Mouse (Mus musculus) hindbrain, embryonic 10.5 days (tissue): ENCODE results near the gene Ppp1r26. TPM values are rescaled to one million over a fixed set of nuclear protein-coding genes. Genes with fewer than 3 reads are reported as not detected.

Source experiments
- DNase-seq: peaks from one replicate; pipeline ENCODE4 v3.0.0-alpha.2; 2017; ENCODE audit warnings: low spot score
- H3K27ac ChIP-seq: fragments of 300-500 bp; sonication (generic); 2 replicates; pipeline ENCODE4 v1.5.1; 2016; ENCODE audit warnings: mild to moderate bottlenecking, moderate library complexity
- H3K27me3 ChIP-seq: fragments of 300-500 bp; sonication (generic); 2 replicates; pipeline ENCODE4 v1.6.1; 2016; ENCODE audit warnings: mild to moderate bottlenecking; ENCODE audit not compliant: poor library complexity, insufficient read depth, severe bottlenecking
- H3K36me3 ChIP-seq: fragments of 300-500 bp; sonication (generic); 2 replicates; pipeline ENCODE4 v1.6.1; 2016; ENCODE audit warnings: mild to moderate bottlenecking, moderate library complexity
- H3K4me1 ChIP-seq: fragments of 300-500 bp; sonication (generic); replicated peaks from 2 replicates; pipeline ENCODE4 v1.6.1; 2016; ENCODE audit warnings: mild to moderate bottlenecking
- H3K4me3 ChIP-seq: fragments of 300-500 bp; sonication (generic); 2 replicates; pipeline ENCODE4 v1.5.1; 2016; ENCODE audit warnings: mild to moderate bottlenecking, moderate library complexity
- H3K9me3 ChIP-seq: fragments of 300-500 bp; sonication (generic); 2 replicates; pipeline ENCODE4 v1.6.1; 2016; ENCODE audit warnings: mild to moderate bottlenecking, moderate library complexity
- WGBS: fragments of 180-500 bp; shearing (Covaris S2); methylation state at CpG from one replicate; pipeline ENCODE4 v1.1.7; 2016; 5-methylcytosine and 5-hydroxymethylcytosine counted together
- polyA plus RNA-seq: library from polyadenylated mRNA; unstranded; fragments of >200 nt; fragmentation: Nextera tagmentation; extraction: Ambion mirVana; gene quantifications from 2 replicates; pipeline ENCODE4 v1.2.1, GENCODE M21; 2016

The Ppp1r26 gene
- 4.3 and 5.2 TPM in 2 replicates for polyA plus RNA-seq

- Histone ChIP-seq H3K9me3 (no peaks in the 10 kb centered on the region), H3K27me3 (peaks cover 36% of the 10 kb centered on the region), H3K27ac (peak within 1 kb of the TSS; percentile 91), H3K36me3 (peaks cover 16% of the 10 kb centered on the region), H3K4me3 (peak within 1 kb of the TSS; percentile 86), H3K4me1 (peaks cover 23% of the 10 kb centered on the region)
- DNase-seq, result peak; percentile 42
- WGBS, result under 1% methylated on average over 116 of the region's 118 CpGs
Measured at GRCm38 (mm10) chr2:28446515-28447314, at the start of gene Ppp1r26. Gene Ppp1r26, plus strand, starts transcription at chr2:28446800.

GRCm38 (mm10) chr2:28396928-28397327 is 49.7 kb upstream of the Ppp1r26 start:
- H3K4me1 ChIP-seq, result 0 out of 2 replicates have a peak, but pooled peaks cover 4% of the 10 kb centered on the region
- H3K27ac ChIP-seq, result no peak overlapping the region
- H3K4me3 ChIP-seq, result no peak overlapping the region
- H3K9me3 ChIP-seq, result no peaks in the 10 kb centered on the region
- H3K27me3 ChIP-seq, result no peaks in the 10 kb centered on the region
- 64% methylated on average over 2 of the region's 2 CpGs for WGBS
- H3K36me3 ChIP-seq, result no peaks in the 10 kb centered on the region
- no peak for DNase-seq

GRCm38 (mm10) chr2:28397417-28398119 is 49.0 kb upstream of the Ppp1r26 start:
- no peak overlapping the region for H3K4me3 ChIP-seq
- 76% methylated on average over 4 of the region's 4 CpGs for WGBS
- DNase-seq, result no peak
- H3K27ac ChIP-seq, result no peak overlapping the region
- 0 out of 2 replicates have a peak, but pooled peaks cover 4% of the 10 kb centered on the region for H3K4me1 ChIP-seq
- H3K36me3 ChIP-seq, result no peaks in the 10 kb centered on the region
- no peaks in the 10 kb centered on the region for H3K27me3 ChIP-seq
- no peaks in the 10 kb centered on the region for H3K9me3 ChIP-seq

- no peak for DNase-seq
- no peaks in the 10 kb centered on the region for H3K27me3 ChIP-seq
- no peak overlapping the region for H3K27ac ChIP-seq
- H3K4me3 ChIP-seq, result no peak overlapping the region
- no peaks in the 10 kb centered on the region for H3K4me1 ChIP-seq
- H3K9me3 ChIP-seq, result no peaks in the 10 kb centered on the region
- H3K36me3 ChIP-seq, result no peaks in the 10 kb centered on the region
- WGBS, result 85% methylated on average over 11 of the region's 11 CpGs
Measured at GRCm38 (mm10) chr2:28401647-28402046, 45.0 kb upstream of the Ppp1r26 start.

GRCm38 (mm10) chr2:28402128-28402527 is 44.5 kb upstream of the Ppp1r26 start:
- H3K27me3 ChIP-seq, result no peaks in the 10 kb centered on the region
- H3K9me3 ChIP-seq, result no peaks in the 10 kb centered on the region
- DNase-seq, result no peak
- no peak overlapping the region for H3K27ac ChIP-seq
- no peak overlapping the region for H3K4me3 ChIP-seq
- H3K36me3 ChIP-seq, result no peaks in the 10 kb centered on the region
- no peaks in the 10 kb centered on the region for H3K4me1 ChIP-seq

- no peak overlapping the region for H3K27ac ChIP-seq
- no peaks in the 10 kb centered on the region for H3K27me3 ChIP-seq
- no peaks in the 10 kb centered on the region for H3K9me3 ChIP-seq
- no peaks in the 10 kb centered on the region for H3K36me3 ChIP-seq
- H3K4me3 ChIP-seq, result no peak overlapping the region
- 70% methylated on average over 7 of the region's 7 CpGs for WGBS
- peaks cover 13% of the 10 kb centered on the region; the same call in 1 of the 2 replicates for H3K4me1 ChIP-seq
- no peak for DNase-seq
Measured at GRCm38 (mm10) chr2:28407796-28408195, 38.8 kb upstream of the Ppp1r26 start.

GRCm38 (mm10) chr2:28409144-28409543 is 37.5 kb upstream of the Ppp1r26 start:
- Histone ChIP-seq H3K4me1 (peaks cover 13% of the 10 kb centered on the region; the same call in 1 of the 2 replicates), H3K27ac (no peak overlapping the region), H3K27me3 (no peaks in the 10 kb centered on the region), H3K4me3 (no peak overlapping the region), H3K36me3 (no peaks in the 10 kb centered on the region), H3K9me3 (no peaks in the 10 kb centered on the region)
- 90% methylated on average over 4 of the region's 4 CpGs for WGBS
- no peak for DNase-seq

GRCm38 (mm10) chr2:28409566-28409965 is 37.0 kb upstream of the Ppp1r26 start:
- H3K9me3 ChIP-seq, result no peaks in the 10 kb centered on the region
- H3K4me3 ChIP-seq, result no peak overlapping the region
- no peak for DNase-seq
- H3K27ac ChIP-seq, result no peak overlapping the region
- WGBS, result 63% methylated on average over 3 of the region's 3 CpGs
- no peaks in the 10 kb centered on the region for H3K36me3 ChIP-seq
- peaks cover 13% of the 10 kb centered on the region; the same call in 1 of the 2 replicates for H3K4me1 ChIP-seq
- no peaks in the 10 kb centered on the region for H3K27me3 ChIP-seq

GRCm38 (mm10) chr2:28412936-28413335 is 33.7 kb upstream of the Ppp1r26 start:
- Histone ChIP-seq H3K9me3 (no peaks in the 10 kb centered on the region), H3K27me3 (no peaks in the 10 kb centered on the region), H3K36me3 (no peaks in the 10 kb centered on the region), H3K4me3 (no peak overlapping the region), H3K4me1 (peaks cover 22% of the 10 kb centered on the region), H3K27ac (no peak overlapping the region)
- DNase-seq, result no peak
- WGBS, result 84% methylated on average over 6 of the region's 6 CpGs

- H3K4me1 ChIP-seq, result peaks cover 19% of the 10 kb centered on the region
- H3K36me3 ChIP-seq, result no peaks in the 10 kb centered on the region
- 92% methylated on average over 5 of the region's 5 CpGs for whole genome bisulfite sequencing
- no peaks in the 10 kb centered on the region for H3K27me3 ChIP-seq
- no peak for DNase-seq
- H3K27ac ChIP-seq, result no peak overlapping the region
- H3K9me3 ChIP-seq, result no peaks in the 10 kb centered on the region
- H3K4me3 ChIP-seq, result no peak overlapping the region
Measured at GRCm38 (mm10) chr2:28414116-28414756, 32.4 kb upstream of the Ppp1r26 start.

- H3K4me1 ChIP-seq, result peaks cover 14% of the 10 kb centered on the region
- H3K9me3 ChIP-seq, result no peaks in the 10 kb centered on the region
- no peak overlapping the region for H3K4me3 ChIP-seq
- no peaks in the 10 kb centered on the region for H3K36me3 ChIP-seq
- H3K27ac ChIP-seq, result no peak overlapping the region
- 93% methylated on average over 5 of the region's 5 CpGs for WGBS
- no peak for DNase-seq
- no peaks in the 10 kb centered on the region for H3K27me3 ChIP-seq
Measured at GRCm38 (mm10) chr2:28414757-28415137, 31.9 kb upstream of the Ppp1r26 start.

GRCm38 (mm10) chr2:28415387-28416024 is 31.1 kb upstream of the Ppp1r26 start:
- 76% methylated on average over 10 of the region's 10 CpGs for WGBS
- Histone ChIP-seq H3K4me3 (no peak overlapping the region), H3K36me3 (no peaks in the 10 kb centered on the region), H3K27ac (no peak overlapping the region), H3K4me1 (peaks cover 14% of the 10 kb centered on the region), H3K9me3 (no peaks in the 10 kb centered on the region), H3K27me3 (no peaks in the 10 kb centered on the region)
- DNase-seq, result no peak
